Mouse (Mus musculus): Measurements from ENCODE around the gene Gm572. TPM values are rescaled to one million over a fixed set of nuclear protein-coding genes. Genes with fewer than 3 reads are reported as not detected.

Gm572 gene
- total and polyA plus RNA-seq, 2 experiments from 2014 or later = 0.70 to 1.0 TPM

GRCm38 (mm10) chr4:148667006-148667755, 24.1 kb downstream of the Gm572 start:
- 35% methylated on average over 15 of the region's 15 CpGs for WGBS
- DNase-seq (ENCODE audit: low spot score) (peak; percentile 85), ATAC-seq (ENCODE audit: insufficient read depth, low read depth) (peak; percentile 72)
- H3K4me1 ChIP-seq (ENCODE audit: control insufficient read depth, insufficient read depth) = peaks cover 10% of the 10 kb centered on the region; the same call in 1 of the 2 replicates
- H3K9me3 ChIP-seq (replicated peaks; ENCODE audit: control insufficient read depth, low read length) = no peaks in the 10 kb centered on the region
- peak overlapping the region; percentile 94 for H3K27ac ChIP-seq (ENCODE audit: low read depth)
- H3K27me3 ChIP-seq (ENCODE audit: control insufficient read depth, insufficient read depth, low read length) = no peaks in the 10 kb centered on the region
- TF ChIP-seq CTCF (IDR thresholded peaks at IDR 0.05; ENCODE audit: low read depth) (no peak), EP300 (IDR thresholded peaks at IDR 0.05; ENCODE audit: low read depth) (peak; percentile 75; the same call in 1 of the 2 replicates)
- no peaks in the 10 kb centered on the region for H3K36me3 ChIP-seq (replicated peaks; ENCODE audit: control insufficient read depth, insufficient read depth, low read length)
- H3K4me3 ChIP-seq (ENCODE audit: low read depth, low read length) = peak overlapping the region; percentile 15
- peak overlapping the region; percentile 48 for H3K4me2 ChIP-seq (ENCODE audit: low read depth, low read length)
- H3K9ac ChIP-seq (replicated peaks; ENCODE audit: low read depth, low read length) = peak overlapping the region; percentile 58

DNA sequence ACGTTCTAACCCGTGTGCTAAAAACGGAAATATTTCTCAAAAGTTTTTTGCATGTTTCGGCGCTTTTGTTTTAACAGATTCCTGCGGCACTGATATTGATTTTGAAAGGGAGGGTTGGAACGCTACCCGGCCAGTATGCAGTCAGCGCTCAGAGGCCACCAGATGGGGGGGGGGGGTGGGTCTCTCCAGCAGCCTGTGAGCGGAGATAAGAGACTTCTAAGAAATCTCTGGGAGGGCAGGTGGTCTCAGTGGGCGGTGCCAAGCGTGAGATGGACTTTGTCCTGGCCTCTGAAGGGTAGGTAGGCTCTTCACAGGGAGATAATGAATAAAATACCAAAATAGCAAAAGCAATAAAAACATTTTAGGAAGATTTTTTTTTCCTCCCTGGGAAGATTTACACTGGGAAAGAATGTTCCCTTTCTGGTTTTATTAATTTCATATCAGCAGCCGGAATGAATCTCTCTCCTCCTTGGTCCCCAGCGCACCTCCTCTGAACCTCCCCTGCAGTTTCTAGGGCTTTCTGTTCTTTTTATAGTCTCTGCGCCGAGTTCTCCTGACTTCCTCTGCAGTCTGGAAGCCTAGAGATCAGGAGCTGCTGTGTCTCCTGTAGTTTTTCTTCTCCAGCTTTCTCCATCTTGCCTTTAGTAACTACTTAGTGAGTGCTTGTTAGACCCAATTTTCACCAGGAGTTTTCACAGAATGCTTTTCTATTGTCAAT, 28.3 kb downstream of the Gm572 start:
- peaks cover 16% of the 10 kb centered on the region for H3K4me1 ChIP-seq (ENCODE audit: control insufficient read depth, insufficient read depth)
- no peak overlapping the region for H3K9ac ChIP-seq (replicated peaks; ENCODE audit: low read depth, low read length)
- WGBS = 16% methylated on average over 16 of the region's 16 CpGs

DNA sequence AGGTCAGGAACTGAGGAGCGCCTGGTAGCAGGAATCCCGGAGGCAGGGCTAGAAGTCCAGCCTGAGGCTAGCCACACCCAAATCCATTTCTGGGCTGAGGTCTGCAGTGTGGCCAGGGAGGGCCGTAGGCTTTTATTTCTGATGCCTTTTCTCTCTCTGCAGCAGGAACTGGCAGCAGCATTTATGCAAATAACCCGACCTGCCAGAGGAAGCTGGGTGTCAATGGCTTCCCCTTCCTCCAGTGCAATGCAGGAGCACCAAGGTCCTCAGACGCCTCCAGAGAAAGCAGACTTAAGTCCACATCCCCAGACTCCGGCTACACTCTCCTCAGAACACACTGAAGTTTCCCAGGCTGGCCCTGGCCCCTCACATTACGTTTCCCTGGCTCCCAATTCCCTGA, 31.9 kb downstream of the Gm572 start:
- TF ChIP-seq EP300 (IDR thresholded peaks at IDR 0.05; ENCODE audit: low read depth) (no peak), CTCF (IDR thresholded peaks at IDR 0.05; ENCODE audit: low read depth) (no peak)
- Histone ChIP-seq H3K4me2 (ENCODE audit: low read depth, low read length) (no peak overlapping the region), H3K9ac (replicated peaks; ENCODE audit: low read depth, low read length) (no peak overlapping the region; the same call in 1 of the 2 replicates), H3K4me1 (ENCODE audit: control insufficient read depth, insufficient read depth) (peaks cover 9% of the 10 kb centered on the region; the same call in 1 of the 2 replicates), H3K36me3 (replicated peaks; ENCODE audit: control insufficient read depth, insufficient read depth, low read length) (no peaks in the 10 kb centered on the region), H3K4me3 (ENCODE audit: low read depth, low read length) (no peak overlapping the region), H3K27me3 (ENCODE audit: control insufficient read depth, insufficient read depth, low read length) (no peaks in the 10 kb centered on the region), H3K9me3 (replicated peaks; ENCODE audit: control insufficient read depth, low read length) (no peaks in the 10 kb centered on the region), H3K27ac (ENCODE audit: low read depth) (peak overlapping the region; percentile 61)
- ATAC-seq (ENCODE audit: insufficient read depth, low read depth) = no peak
- DNase-seq (ENCODE audit: low spot score) = no peak
- 47% methylated on average over 7 of the region's 7 CpGs for WGBS

More for the DNA sequence above, 28.3 kb downstream of the Gm572 start:
- Histone ChIP-seq H3K36me3 (replicated peaks; ENCODE audit: control insufficient read depth, insufficient read depth, low read length) (no peaks in the 10 kb centered on the region), H3K27me3 (ENCODE audit: control insufficient read depth, insufficient read depth, low read length) (no peaks in the 10 kb centered on the region), H3K4me2 (ENCODE audit: low read depth, low read length) (peak overlapping the region; percentile 42), H3K27ac (ENCODE audit: low read depth) (no peak overlapping the region), H3K4me3 (ENCODE audit: low read depth, low read length) (no peak overlapping the region), H3K9me3 (replicated peaks; ENCODE audit: control insufficient read depth, low read length) (no peaks in the 10 kb centered on the region)
- ATAC-seq (ENCODE audit: insufficient read depth, low read depth) (no peak), DNase-seq (ENCODE audit: low spot score) (no peak)
- TF ChIP-seq EP300 (IDR thresholded peaks at IDR 0.05; ENCODE audit: low read depth) = no peak
- no peak for TF ChIP-seq CTCF (IDR thresholded peaks at IDR 0.05; ENCODE audit: low read depth)

- no peaks in the 10 kb centered on the region for H3K27me3 ChIP-seq (ENCODE audit: control insufficient read depth, insufficient read depth, low read length)
- peak; percentile 82 for ATAC-seq (ENCODE audit: insufficient read depth, low read depth)
- 0 out of 2 replicates have a peak overlapping the region, but pooled peaks have one; percentile 10 for H3K4me2 ChIP-seq (ENCODE audit: low read depth, low read length)
Observed at GRCm38 (mm10) chr4:148676188-148676960, 33.3 kb downstream of the Gm572 start.

More at GRCm38 (mm10) chr4:148676188-148676960, 33.3 kb downstream of the Gm572 start:
- no peak for TF ChIP-seq CTCF (IDR thresholded peaks at IDR 0.05; ENCODE audit: low read depth)
- 0 out of 2 replicates have a peak, but pooled peaks have one; percentile 28 for TF ChIP-seq EP300 (IDR thresholded peaks at IDR 0.05; ENCODE audit: low read depth)
- H3K9ac ChIP-seq (replicated peaks; ENCODE audit: low read depth, low read length) = no peak overlapping the region
- peak; percentile 82 for DNase-seq (ENCODE audit: low spot score)
- WGBS = 41% methylated on average over 16 of the region's 16 CpGs
- H3K27ac ChIP-seq (ENCODE audit: low read depth) = peak overlapping the region; percentile 61
- peaks cover 9% of the 10 kb centered on the region; the same call in 1 of the 2 replicates for H3K4me1 ChIP-seq (ENCODE audit: control insufficient read depth, insufficient read depth)
- no peaks in the 10 kb centered on the region for H3K9me3 ChIP-seq (replicated peaks; ENCODE audit: control insufficient read depth, low read length)
- no peak overlapping the region for H3K4me3 ChIP-seq (ENCODE audit: low read depth, low read length)
- H3K36me3 ChIP-seq (replicated peaks; ENCODE audit: control insufficient read depth, insufficient read depth, low read length) = no peaks in the 10 kb centered on the region

All from heart, postnatal 0 days (tissue).